Mouse (Mus musculus) midbrain, embryonic 12.5 days (tissue): Measurements from ENCODE around the gene Megf6. TPM values are rescaled to one million over a fixed set of nuclear protein-coding genes. Genes with fewer than 3 reads are reported as not detected.

Experiments used
- ATAC-seq: fragments of 200-750 bp; cut with Nextera tagmentation; 2 replicates; pipeline ENCODE4 v1.8.0; 2017; ENCODE audit warnings: low read depth, moderate TSS enrichment, moderate library complexity; ENCODE audit not compliant: low FRiP score
- H3K27ac ChIP-seq: fragments of 300-500 bp; sonication (generic); replicated peaks from 2 replicates; pipeline ENCODE4 v1.5.1; 2016; ENCODE audit warnings: mild to moderate bottlenecking
- H3K27me3 ChIP-seq: fragments of 300-500 bp; sonication (generic); 2 replicates; pipeline ENCODE4 v1.6.1; 2016; ENCODE audit warnings: mild to moderate bottlenecking
- H3K36me3 ChIP-seq: fragments of 300-500 bp; sonication (generic); 2 replicates; pipeline ENCODE4 v1.6.1; 2016
- H3K4me1 ChIP-seq: fragments of 300-500 bp; sonication (generic); 2 replicates; pipeline ENCODE4 v1.6.1; 2016
- H3K4me2 ChIP-seq: fragments of 300-500 bp; sonication (generic); replicated peaks from 2 replicates; pipeline ENCODE4 v1.6.1; 2016; ENCODE audit warnings: mild to moderate bottlenecking, moderate library complexity
- H3K4me3 ChIP-seq: fragments of 300-500 bp; sonication (generic); 2 replicates; pipeline ENCODE4 v1.5.1; 2016; ENCODE audit warnings: mild to moderate bottlenecking
- H3K9ac ChIP-seq: fragments of 300-500 bp; sonication (generic); replicated peaks from 2 replicates; pipeline ENCODE4 v1.6.1; 2016; ENCODE audit warnings: mild to moderate bottlenecking, moderate library complexity
- H3K9me3 ChIP-seq: fragments of 300-500 bp; sonication (generic); 2 replicates; pipeline ENCODE4 v1.6.1; 2016; ENCODE audit warnings: mild to moderate bottlenecking
- WGBS: fragments of 180-500 bp; shearing (Covaris S2); methylation state at CpG from one replicate; pipeline ENCODE4 v1.1.7; 2016; 5-methylcytosine and 5-hydroxymethylcytosine counted together
- polyA plus RNA-seq: library from polyadenylated mRNA; unstranded; fragments of >200 nt; fragmentation: Nextera tagmentation; extraction: Ambion mirVana; gene quantifications from 2 replicates; pipeline ENCODE4 v1.2.1, GENCODE M21; 2016

Megf6 gene
- polyA plus RNA-seq, 1 experiment from 2014 or later, result 29.5 TPM

- Histone ChIP-seq H3K4me3 (no peak overlapping the region), H3K27me3 (no peaks in the 10 kb centered on the region), H3K9me3 (no peaks in the 10 kb centered on the region), H3K4me2 (no peak overlapping the region), H3K9ac (no peak overlapping the region), H3K27ac (no peak overlapping the region), H3K4me1 (no peaks in the 10 kb centered on the region), H3K36me3 (no peaks in the 10 kb centered on the region)
- ATAC-seq, result no peak
- WGBS, result 70% methylated on average over 7 of the region's 7 CpGs
Observed at GRCm38 (mm10) chr4:154217711-154218350, 47.3 kb downstream of the Megf6 start.

- no peak overlapping the region for H3K27ac ChIP-seq
- WGBS, result 76% methylated on average over 6 of the region's 6 CpGs
- no peaks in the 10 kb centered on the region; the same call in 1 of the 2 replicates for H3K27me3 ChIP-seq
- H3K36me3 ChIP-seq, result no peaks in the 10 kb centered on the region
- no peak overlapping the region for H3K9ac ChIP-seq
- no peak overlapping the region for H3K4me2 ChIP-seq
- H3K4me1 ChIP-seq, result peaks cover 6% of the 10 kb centered on the region
- H3K9me3 ChIP-seq, result no peaks in the 10 kb centered on the region
- ATAC-seq, result no peak
- H3K4me3 ChIP-seq, result no peak overlapping the region
Observed at GRCm38 (mm10) chr4:154222773-154223172, 52.2 kb downstream of the Megf6 start.

GRCm38 (mm10) chr4:154224267-154224969 is 53.9 kb downstream of the Megf6 start:
- Histone ChIP-seq H3K27me3 (no peaks in the 10 kb centered on the region; the same call in 1 of the 2 replicates), H3K27ac (0 out of 2 replicates have a peak overlapping the region, but pooled peaks have one; percentile 35), H3K36me3 (no peaks in the 10 kb centered on the region), H3K9me3 (no peaks in the 10 kb centered on the region), H3K4me2 (no peak overlapping the region), H3K9ac (peak overlapping the region; percentile 31; the same call in 1 of the 2 replicates), H3K4me3 (no peak overlapping the region), H3K4me1 (peaks cover 6% of the 10 kb centered on the region)
- 46% methylated on average over 6 of the region's 6 CpGs for WGBS
- no peak for ATAC-seq

- Histone ChIP-seq H3K27me3 (no peaks in the 10 kb centered on the region; the same call in 1 of the 2 replicates), H3K9ac (no peak overlapping the region), H3K4me2 (no peak overlapping the region), H3K9me3 (no peaks in the 10 kb centered on the region), H3K27ac (no peak overlapping the region), H3K4me1 (peaks cover 6% of the 10 kb centered on the region), H3K36me3 (no peaks in the 10 kb centered on the region), H3K4me3 (no peak overlapping the region)
- ATAC-seq, result no peak
- 67% methylated on average over 9 of the region's 9 CpGs for WGBS
Observed at GRCm38 (mm10) chr4:154224970-154225309, 54.4 kb downstream of the Megf6 start.

GRCm38 (mm10) chr4:154226678-154227077 is 56.1 kb downstream of the Megf6 start:
- no peak for ATAC-seq

GRCm38 (mm10) chr4:154228336-154228735 is 57.8 kb downstream of the Megf6 start:
- Histone ChIP-seq H3K27me3 (no peaks in the 10 kb centered on the region; the same call in 1 of the 2 replicates), H3K27ac (no peak overlapping the region), H3K9ac (no peak overlapping the region), H3K36me3 (no peaks in the 10 kb centered on the region), H3K9me3 (no peaks in the 10 kb centered on the region), H3K4me3 (no peak overlapping the region), H3K4me2 (no peak overlapping the region), H3K4me1 (peaks cover 6% of the 10 kb centered on the region)
- WGBS, result 62% methylated on average over 11 of the region's 11 CpGs
- no peak for ATAC-seq

More at GRCm38 (mm10) chr4:154226678-154227077, 56.1 kb downstream of the Megf6 start:
- Histone ChIP-seq H3K9ac (no peak overlapping the region), H3K27me3 (no peaks in the 10 kb centered on the region; the same call in 1 of the 2 replicates), H3K36me3 (no peaks in the 10 kb centered on the region), H3K4me1 (peaks cover 6% of the 10 kb centered on the region), H3K9me3 (no peaks in the 10 kb centered on the region), H3K4me2 (no peak overlapping the region), H3K4me3 (no peak overlapping the region), H3K27ac (no peak overlapping the region)
- WGBS, result 89% methylated on average over 11 of the region's 11 CpGs

GRCm38 (mm10) chr4:154229569-154229968 is 59.0 kb downstream of the Megf6 start:
- WGBS, result 92% methylated on average over 9 of the region's 9 CpGs
- peaks cover under 1% of the 10 kb centered on the region; the same call in 1 of the 2 replicates for H3K4me1 ChIP-seq
- no peak overlapping the region for H3K9ac ChIP-seq
- no peak overlapping the region for H3K27ac ChIP-seq
- no peaks in the 10 kb centered on the region for H3K36me3 ChIP-seq
- no peaks in the 10 kb centered on the region for H3K9me3 ChIP-seq
- no peak overlapping the region for H3K4me2 ChIP-seq
- no peak overlapping the region for H3K4me3 ChIP-seq
- no peaks in the 10 kb centered on the region; the same call in 1 of the 2 replicates for H3K27me3 ChIP-seq
- no peak for ATAC-seq

GRCm38 (mm10) chr4:154231380-154231779 is 60.9 kb downstream of the Megf6 start:
- H3K4me1 ChIP-seq, result 0 out of 2 replicates have a peak, but pooled peaks cover under 1% of the 10 kb centered on the region

GRCm38 (mm10) chr4:154232295-154232694 is 61.8 kb downstream of the Megf6 start:
- H3K4me2 ChIP-seq, result no peak overlapping the region
- no peak overlapping the region for H3K27ac ChIP-seq
- ATAC-seq, result no peak
- no peak overlapping the region for H3K9ac ChIP-seq
- H3K36me3 ChIP-seq, result no peaks in the 10 kb centered on the region
- H3K4me3 ChIP-seq, result no peak overlapping the region
- H3K27me3 ChIP-seq, result peaks cover 2% of the 10 kb centered on the region; the same call in 1 of the 2 replicates
- peaks cover 9% of the 10 kb centered on the region for H3K4me1 ChIP-seq
- no peaks in the 10 kb centered on the region for H3K9me3 ChIP-seq
- WGBS, result 72% methylated on average over 4 of the region's 4 CpGs

More at GRCm38 (mm10) chr4:154231380-154231779, 60.9 kb downstream of the Megf6 start:
- no peaks in the 10 kb centered on the region for H3K9me3 ChIP-seq
- no peak overlapping the region for H3K4me3 ChIP-seq
- no peaks in the 10 kb centered on the region for H3K36me3 ChIP-seq
- no peak overlapping the region for H3K27ac ChIP-seq
- WGBS, result 84% methylated on average over 7 of the region's 7 CpGs
- H3K27me3 ChIP-seq, result no peaks in the 10 kb centered on the region; the same call in none of the 2 replicates
- no peak overlapping the region for H3K4me2 ChIP-seq
- ATAC-seq, result no peak
- no peak overlapping the region for H3K9ac ChIP-seq

- 75% methylated on average over 3 of the region's 3 CpGs for WGBS
- Histone ChIP-seq H3K27me3 (peaks cover 6% of the 10 kb centered on the region; the same call in 1 of the 2 replicates), H3K9ac (no peak overlapping the region), H3K36me3 (no peaks in the 10 kb centered on the region), H3K9me3 (no peaks in the 10 kb centered on the region), H3K4me2 (no peak overlapping the region), H3K27ac (no peak overlapping the region), H3K4me1 (peaks cover 14% of the 10 kb centered on the region), H3K4me3 (no peak overlapping the region)
- no peak for ATAC-seq
Observed at GRCm38 (mm10) chr4:154236001-154236400, 65.5 kb downstream of the Megf6 start.

- Histone ChIP-seq H3K9me3 (no peaks in the 10 kb centered on the region), H3K27me3 (peaks cover 6% of the 10 kb centered on the region; the same call in 1 of the 2 replicates), H3K36me3 (no peaks in the 10 kb centered on the region), H3K27ac (no peak overlapping the region), H3K4me1 (peaks cover 14% of the 10 kb centered on the region), H3K4me2 (peak overlapping the region; percentile 44), H3K4me3 (peak overlapping the region; percentile 23; the same call in 1 of the 2 replicates), H3K9ac (0 out of 2 replicates have a peak overlapping the region, but pooled peaks have one; percentile 31)
- 10% methylated on average over 10 of the region's 10 CpGs for WGBS
- peak; percentile 41; the same call in 1 of the 2 replicates for ATAC-seq
Observed at GRCm38 (mm10) chr4:154236893-154237292, 66.4 kb downstream of the Megf6 start.

GRCm38 (mm10) chr4:154237306-154237705 is 66.8 kb downstream of the Megf6 start:
- Histone ChIP-seq H3K27ac (no peak overlapping the region), H3K9me3 (no peaks in the 10 kb centered on the region), H3K27me3 (peaks cover 6% of the 10 kb centered on the region; the same call in 1 of the 2 replicates), H3K4me2 (peak overlapping the region; percentile 44), H3K4me1 (peaks cover 14% of the 10 kb centered on the region), H3K9ac (peak overlapping the region; percentile 31; the same call in 1 of the 2 replicates), H3K36me3 (no peaks in the 10 kb centered on the region), H3K4me3 (peak overlapping the region; percentile 23)
- ATAC-seq, result peak; percentile 38; the same call in 1 of the 2 replicates
- 2% methylated on average over 9 of the region's 9 CpGs for WGBS
